Mouse (Mus musculus) frontal cortex, postnatal 25 days (tissue): ENCODE data around the gene Mgll.

Experiments used
- DNase-seq, 2 experiments: peaks; one replicate each; pipeline ENCODE4 v3.0.0; 2022; ENCODE audit warnings: low spot score in 2 of 2

Gene Mgll

DNA sequence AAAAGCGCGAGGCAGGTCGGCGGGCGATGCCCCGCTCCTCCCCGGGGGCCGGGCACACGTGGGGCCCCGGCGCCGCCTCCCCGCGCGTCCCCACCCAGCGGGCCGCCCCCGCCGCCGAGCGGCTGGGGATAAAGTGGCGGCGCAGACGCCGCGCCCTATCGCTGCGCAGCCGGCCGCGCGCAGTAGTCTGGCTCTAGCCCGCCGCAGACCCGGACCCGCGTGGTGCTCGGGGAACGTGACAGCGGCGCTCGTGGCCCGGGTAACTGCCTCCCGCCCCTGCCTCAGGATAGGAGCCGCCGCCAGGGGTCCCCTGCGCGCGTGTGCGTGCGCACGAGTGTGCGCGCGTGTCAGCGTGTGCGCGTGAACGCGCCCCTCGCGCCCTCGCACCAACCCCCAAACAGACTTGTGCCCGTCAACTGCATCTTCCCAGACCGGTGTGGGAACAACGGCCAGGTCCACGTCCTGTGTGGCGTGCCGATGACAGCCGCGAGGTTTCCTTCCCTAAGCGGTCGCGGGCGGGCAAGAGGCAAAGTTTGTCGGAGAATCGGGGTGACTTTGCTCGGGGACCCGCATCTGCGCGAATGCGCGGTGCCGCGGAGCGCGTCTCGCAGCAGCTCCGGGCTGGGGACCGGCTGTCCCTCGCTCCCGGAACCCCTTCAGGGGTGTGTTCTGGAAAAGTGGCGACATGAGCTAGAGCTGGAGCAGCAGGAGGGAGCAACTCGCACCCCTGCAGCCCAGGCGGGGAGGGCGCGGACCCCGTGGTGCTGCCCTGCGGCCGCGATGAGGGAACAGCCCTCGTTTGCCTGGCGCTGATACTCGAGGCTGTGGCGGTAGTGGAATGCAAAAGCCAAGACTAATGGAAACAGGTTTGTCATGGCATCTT lies at the start of gene Mgll:
Gene Mgll (plus strand): TSS at position 100 of the 883 bp plus-strand sequence.
- peak; percentile 58 to 64 for DNase-seq

DNA sequence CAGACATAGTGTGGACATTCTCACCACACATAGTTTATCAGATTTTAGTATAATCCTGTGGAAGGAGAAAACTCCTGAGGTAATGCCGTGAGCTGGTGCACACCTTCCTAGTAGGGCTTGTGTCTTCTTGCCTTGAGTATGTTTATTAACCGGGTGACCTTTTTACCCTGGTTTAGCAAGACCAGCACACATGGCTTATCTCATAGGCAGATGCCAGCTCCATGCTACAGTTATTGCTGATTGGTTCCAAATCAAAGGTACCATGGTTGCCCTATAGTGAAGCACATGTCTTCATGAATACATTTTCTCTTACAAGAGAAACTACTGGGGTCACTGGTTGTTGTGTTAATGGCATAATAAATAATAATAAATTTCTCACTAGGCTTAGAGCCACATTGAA lies 48.4 kb upstream of the Mgll start:
- DNase-seq, result no peak

DNA sequence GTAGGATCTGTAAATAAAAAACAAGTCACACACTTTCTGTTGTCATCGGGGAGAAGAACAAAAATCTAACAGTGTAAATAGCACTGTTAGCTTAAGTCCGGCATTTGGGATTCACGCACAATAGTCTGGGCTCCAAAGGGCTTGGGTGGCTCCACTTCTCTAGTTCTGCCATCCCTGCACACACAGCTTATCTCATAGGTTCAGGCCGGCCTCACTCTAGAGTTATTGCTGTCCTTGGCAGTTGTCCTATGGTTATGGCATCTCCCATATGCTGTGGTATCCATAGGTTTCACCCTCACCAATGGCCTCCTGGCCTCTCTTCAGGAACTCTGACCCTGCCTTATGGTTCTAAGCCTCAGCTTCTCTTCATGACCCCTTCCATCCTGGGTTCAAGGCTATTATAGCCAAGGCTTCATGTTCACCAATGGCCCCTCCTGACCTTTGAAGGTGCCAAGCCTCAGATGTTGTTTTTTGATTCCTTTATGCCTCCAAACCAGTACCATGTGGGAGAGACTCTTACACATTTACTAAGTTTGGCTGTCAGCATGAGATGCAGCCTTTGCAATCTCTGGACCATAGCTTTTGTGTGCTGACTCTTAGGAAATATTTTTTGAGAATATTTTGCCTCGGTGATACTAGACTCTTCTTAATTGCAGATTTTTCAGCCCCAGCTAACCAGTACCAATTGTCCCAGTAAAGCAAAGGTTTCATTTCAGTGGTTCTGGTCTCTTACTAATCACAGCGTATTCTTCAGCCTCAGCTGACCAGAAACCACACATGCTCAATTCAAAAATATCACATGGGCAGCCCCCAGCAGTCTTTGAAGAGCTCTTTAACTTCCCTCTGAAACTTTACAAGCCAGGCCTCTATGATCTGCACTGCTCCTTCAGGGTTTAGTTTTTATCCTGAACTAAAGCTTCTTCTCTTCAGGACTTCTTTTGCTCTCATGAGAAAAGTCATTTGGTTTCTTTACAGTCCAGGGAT lies 47.2 kb upstream of the Mgll start:
- DNase-seq, result no peak

GRCm38 (mm10) chr6:88677738-88678137 lies 46.5 kb upstream of the Mgll start:
- no peak for DNase-seq

GRCm38 (mm10) chr6:88681026-88681425 lies 43.2 kb upstream of the Mgll start:
- no peak for DNase-seq

GRCm38 (mm10) chr6:88683380-88684053 lies 40.7 kb upstream of the Mgll start:
- no peak for DNase-seq

- DNase-seq, result no peak
Measured at GRCm38 (mm10) chr6:88688171-88688570, 36.0 kb upstream of the Mgll start.

GRCm38 (mm10) chr6:88688712-88689111 lies 35.5 kb upstream of the Mgll start:
- DNase-seq, result no peak

DNA sequence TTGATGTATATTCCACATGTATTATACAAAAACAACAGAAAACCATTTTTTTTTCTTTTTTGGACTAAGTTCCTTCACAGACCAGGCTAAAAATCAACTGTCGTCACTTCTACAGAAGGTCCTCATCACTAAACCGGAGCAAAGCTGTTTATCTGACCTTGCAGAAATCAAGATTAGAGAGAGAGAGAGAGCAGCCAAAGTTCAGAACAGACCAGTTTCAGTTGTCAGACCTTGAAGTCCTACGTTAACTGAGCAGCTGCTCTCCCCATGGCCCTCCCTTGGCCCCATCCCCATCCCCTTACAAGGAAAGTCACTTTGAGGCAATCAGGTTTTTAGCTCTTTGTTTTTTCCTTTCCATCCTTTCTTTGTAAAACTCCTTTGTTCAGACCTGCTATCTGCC lies 34.0 kb upstream of the Mgll start:
- no peak for DNase-seq

DNA sequence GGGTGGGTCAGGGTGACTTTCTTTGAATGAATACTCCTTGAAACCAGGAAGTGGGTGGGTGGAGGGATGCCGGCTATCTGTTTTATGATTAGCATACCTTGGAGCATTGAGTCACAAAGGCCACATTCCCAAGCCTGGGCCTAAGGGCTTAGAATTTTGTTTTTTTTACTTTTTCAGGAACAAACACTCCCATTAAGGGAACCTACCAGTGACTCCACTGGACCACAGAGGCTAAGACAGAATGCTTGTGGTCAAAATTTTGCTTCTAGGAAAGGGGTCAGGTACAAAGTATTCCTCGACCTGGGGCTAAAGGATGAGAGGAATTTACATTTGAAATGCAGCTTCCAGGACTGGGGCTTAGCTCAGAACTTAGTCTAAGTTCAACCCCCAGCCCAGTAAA lies 32.9 kb upstream of the Mgll start:
- no peak for DNase-seq

- DNase-seq, result no peak
Measured at GRCm38 (mm10) chr6:88702887-88703286, 21.3 kb upstream of the Mgll start.

DNA sequence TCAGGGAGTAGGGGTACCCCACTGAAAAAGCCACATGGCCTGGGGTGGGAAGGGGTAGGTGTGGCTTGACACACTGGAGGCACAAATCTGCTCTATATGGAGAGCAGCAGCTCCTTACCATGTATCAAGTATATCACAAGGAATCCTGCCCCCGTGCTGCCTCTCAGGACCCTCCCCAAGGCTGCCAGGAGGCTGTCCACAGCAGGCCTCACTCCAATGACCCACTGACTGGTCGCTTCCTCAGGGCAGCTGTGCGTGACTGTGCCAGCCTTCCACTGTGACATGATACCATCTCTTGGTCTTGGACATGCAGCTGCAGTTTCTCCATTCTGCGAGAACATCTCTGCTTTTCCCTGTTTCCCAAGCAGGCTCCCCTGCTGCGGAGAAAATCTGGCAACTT lies 20.5 kb upstream of the Mgll start:
- no peak for DNase-seq

DNA sequence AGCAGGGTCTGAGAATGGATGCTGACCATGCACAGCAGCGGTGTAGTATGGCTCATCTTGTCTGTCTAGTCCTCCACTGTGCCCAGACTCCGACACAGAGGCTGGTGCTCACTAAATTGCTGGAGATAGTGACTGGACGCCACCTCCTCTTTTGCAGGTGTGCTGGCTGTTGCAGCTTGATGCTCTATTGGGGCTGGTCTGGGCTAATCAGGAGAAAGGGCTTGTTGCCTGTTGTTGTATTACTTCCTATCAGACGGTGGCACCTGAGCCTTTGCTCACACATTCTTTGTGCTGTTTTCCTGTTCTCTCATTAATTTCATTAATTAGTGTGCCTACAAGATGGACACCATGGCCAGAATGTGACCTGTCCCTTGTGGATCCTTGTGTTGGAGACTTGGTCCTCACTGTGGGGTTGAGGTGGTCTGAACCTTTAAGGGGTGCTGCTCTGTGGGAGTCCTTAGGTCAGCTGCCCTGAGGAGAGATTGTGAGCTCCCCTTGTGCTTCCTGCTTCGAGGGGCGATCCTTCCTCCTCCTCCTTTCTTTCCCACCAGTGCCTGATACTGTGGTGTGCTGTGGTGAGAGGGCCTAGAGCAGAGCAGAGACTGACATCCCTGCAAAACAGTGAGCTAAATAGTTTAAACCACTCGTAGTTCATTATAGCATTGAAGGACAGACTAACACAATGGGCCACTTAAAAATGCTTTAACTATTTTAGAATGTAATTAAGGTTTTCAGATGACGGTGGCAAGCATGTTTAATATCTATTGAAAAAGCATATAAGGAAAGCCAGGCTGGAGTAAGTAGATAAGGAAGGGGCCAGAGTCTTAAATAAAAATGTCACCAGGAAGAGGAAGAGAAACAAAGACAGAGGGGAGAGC lies 15.6 kb upstream of the Mgll start:
- DNase-seq, result no peak

DNA sequence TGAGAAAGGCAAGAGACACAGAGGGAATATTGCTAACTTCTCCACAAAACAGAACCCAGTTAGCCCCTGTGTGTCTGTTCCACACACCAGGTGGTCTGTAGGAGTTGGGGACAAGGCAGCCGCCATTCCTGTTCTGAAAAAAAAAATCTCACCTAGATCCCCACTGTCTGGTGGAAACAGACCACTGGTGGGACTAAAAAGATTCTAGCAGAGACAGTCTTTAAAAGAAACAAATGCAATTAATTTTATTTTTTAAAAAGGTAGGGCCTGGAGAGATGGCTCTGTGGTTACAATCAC lies 15.0 kb upstream of the Mgll start:
- DNase-seq, result no peak

DNA sequence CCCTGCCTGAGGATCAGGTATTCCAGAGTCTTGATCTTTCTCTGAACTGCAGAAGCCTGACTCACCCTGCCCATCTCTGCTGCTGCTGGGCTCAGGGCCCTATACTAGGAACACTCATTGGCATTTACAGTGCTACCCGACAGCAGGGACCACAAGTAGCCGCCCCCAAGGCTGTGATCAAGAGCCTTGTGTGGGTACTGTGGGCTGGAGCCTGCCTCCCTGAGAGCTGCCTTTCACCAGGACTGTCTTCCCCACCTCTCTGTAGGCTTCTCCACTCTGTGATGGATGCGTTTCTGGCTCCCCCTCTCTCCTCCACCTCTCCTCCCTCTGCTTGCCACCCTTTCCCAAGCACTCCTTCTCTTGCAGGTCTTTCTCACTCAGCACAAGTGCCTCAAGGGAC lies 12.9 kb upstream of the Mgll start:
- no peak for DNase-seq

DNA sequence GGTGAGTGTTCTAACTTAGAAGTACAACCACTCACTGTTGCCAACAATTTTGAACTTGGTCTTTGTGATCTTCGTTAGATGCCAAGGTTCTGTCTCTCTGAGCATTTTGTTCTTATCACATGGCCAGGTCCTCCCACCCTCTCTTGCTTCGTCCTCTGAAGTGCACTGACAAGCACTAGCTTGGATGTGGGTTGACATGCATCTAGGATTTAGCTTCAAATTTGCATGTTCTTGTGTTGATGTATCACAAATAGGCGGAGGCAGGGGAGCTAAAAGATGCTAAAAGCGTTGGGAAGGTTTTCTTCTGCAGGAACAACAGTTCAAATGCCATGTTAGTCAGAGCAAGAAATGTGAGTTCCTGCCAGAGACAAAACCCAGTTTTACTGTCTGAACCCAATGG lies 12.1 kb upstream of the Mgll start:
- DNase-seq, result no peak

GRCm38 (mm10) chr6:88713320-88713719 lies 10.9 kb upstream of the Mgll start:
- no peak for DNase-seq

DNA sequence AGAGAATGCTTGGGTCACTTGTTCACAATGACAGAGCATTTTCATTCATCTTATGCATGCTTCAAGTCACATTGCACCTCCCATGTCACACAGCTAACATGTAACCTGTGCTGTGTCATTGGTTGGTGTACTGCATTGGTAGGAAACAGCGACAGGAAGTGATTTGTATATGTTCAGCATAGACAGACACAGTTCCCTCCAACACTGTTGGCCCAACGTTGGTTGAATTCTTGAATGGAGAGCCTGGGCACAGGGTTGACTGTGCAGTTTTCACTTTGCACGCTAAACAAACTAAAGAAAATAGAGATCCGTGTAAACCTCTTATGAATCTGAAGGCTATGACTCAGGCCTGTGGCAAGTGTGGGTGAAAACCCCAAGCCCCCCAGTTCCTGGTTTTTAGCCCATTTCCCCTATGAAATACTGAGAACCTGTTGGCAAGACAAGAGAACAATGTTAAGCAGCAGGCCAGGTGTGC lies 10.0 kb upstream of the Mgll start:
- DNase-seq, result no peak

DNA sequence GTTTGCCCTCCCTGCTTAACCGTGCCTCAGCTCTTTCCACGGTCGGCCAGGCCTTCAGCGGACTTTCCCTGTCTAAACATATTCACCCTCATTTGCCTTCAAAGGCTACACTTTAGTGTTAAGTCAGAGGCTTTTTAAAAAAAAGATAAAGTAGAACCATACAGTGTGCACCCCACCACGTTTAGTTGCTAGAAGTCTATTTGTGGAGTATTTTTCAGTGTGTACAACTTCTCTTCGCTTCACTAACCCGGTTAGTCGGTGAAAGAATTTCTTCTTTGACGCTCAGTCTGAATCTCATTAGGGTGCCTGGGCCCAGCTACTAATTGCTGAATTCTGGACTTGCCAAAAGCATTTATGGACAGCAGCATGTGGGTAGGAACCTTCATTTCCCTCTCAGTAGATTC lies 8.8 kb upstream of the Mgll start:
- DNase-seq, result no peak

DNA sequence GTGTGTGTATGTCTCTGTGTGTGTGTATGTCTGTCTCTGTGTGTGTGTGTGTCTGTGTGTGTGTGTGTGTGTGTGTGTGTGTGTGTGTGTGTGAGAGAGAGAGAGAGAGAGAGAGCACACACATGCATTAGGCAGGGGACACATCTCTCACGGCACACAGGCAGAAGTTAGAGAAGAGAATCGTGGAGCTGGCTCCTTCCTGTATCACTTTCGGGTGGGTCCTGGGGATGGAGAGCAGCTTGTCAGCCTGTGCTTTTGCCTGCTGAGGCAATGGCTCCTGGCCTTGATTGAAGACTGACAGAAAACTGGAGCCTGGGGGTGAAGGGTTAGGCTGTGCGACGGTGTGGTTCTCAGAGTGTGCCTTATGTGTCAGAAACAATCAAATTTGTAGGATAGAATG lies 8.2 kb upstream of the Mgll start:
- DNase-seq, result no peak
